Mouse (Mus musculus): ENCODE data around the gene Sinhcaf. TPM values are rescaled to one million over a fixed set of nuclear protein-coding genes. Genes with fewer than 3 reads are reported as not detected.
A peak's percentile ranks its signal among the peaks of the same experiment; 100 is the strongest.

Sinhcaf gene
- polyA plus RNA-seq, 1 experiment from 2014 or later = 89.8 TPM

- H3K9me3 ChIP-seq (ENCODE audit: control insufficient read depth, low read length) = no peaks in the 10 kb centered on the region
- no peak overlapping the region for H3K4me2 ChIP-seq (ENCODE audit: low read length)
- no peak for DNase-seq
- no peak overlapping the region for H3K9ac ChIP-seq (replicated peaks; ENCODE audit: low read length)
- H3K27ac ChIP-seq (replicated peaks; ENCODE audit: low read depth, low read length) = no peak overlapping the region
- WGBS = 91% methylated on average over 9 of the region's 9 CpGs
- no peak overlapping the region for H3K4me3 ChIP-seq (replicated peaks; ENCODE audit: low read depth, low read length)
- no peaks in the 10 kb centered on the region for H3K4me1 ChIP-seq (ENCODE audit: control insufficient read depth, insufficient read depth, low read length)
- H3K36me3 ChIP-seq (ENCODE audit: control insufficient read depth, insufficient read depth, low read length) = no peaks in the 10 kb centered on the region
- no peak for ATAC-seq (ENCODE audit: low FRiP score, low TSS enrichment)
- H3K27me3 ChIP-seq (ENCODE audit: control insufficient read depth, insufficient read depth, low read length) = no peaks in the 10 kb centered on the region
These were observed 39.3 kb downstream of the Sinhcaf start for GRCm38 (mm10) chr6:148906958-148907357.

- ATAC-seq (ENCODE audit: low FRiP score, low TSS enrichment) (no peak), DNase-seq (no peak)
- 80% methylated on average over 3 of the region's 3 CpGs for WGBS
- H3K4me1 ChIP-seq (ENCODE audit: control insufficient read depth, insufficient read depth, low read length) = no peaks in the 10 kb centered on the region
- H3K9ac ChIP-seq (replicated peaks; ENCODE audit: low read length) = no peak overlapping the region
- H3K27ac ChIP-seq (replicated peaks; ENCODE audit: low read depth, low read length) = no peak overlapping the region
- no peaks in the 10 kb centered on the region for H3K9me3 ChIP-seq (ENCODE audit: control insufficient read depth, low read length)
- H3K4me3 ChIP-seq (replicated peaks; ENCODE audit: low read depth, low read length) = no peak overlapping the region
- no peak overlapping the region for H3K4me2 ChIP-seq (ENCODE audit: low read length)
- H3K27me3 ChIP-seq (ENCODE audit: control insufficient read depth, insufficient read depth, low read length) = no peaks in the 10 kb centered on the region
- H3K36me3 ChIP-seq (ENCODE audit: control insufficient read depth, insufficient read depth, low read length) = no peaks in the 10 kb centered on the region
These were observed 43.5 kb downstream of the Sinhcaf start for GRCm38 (mm10) chr6:148902728-148903127.

- H3K27me3 ChIP-seq (ENCODE audit: control insufficient read depth, insufficient read depth, low read length) = no peaks in the 10 kb centered on the region
- peak overlapping the region; percentile 87 for H3K4me2 ChIP-seq (ENCODE audit: low read length)
- 0 out of 2 replicates have a peak, but pooled peaks cover 6% of the 10 kb centered on the region for H3K4me1 ChIP-seq (ENCODE audit: control insufficient read depth, insufficient read depth, low read length)
- peak overlapping the region; percentile 54 for H3K9ac ChIP-seq (replicated peaks; ENCODE audit: low read length)
- WGBS = 54% methylated on average over 6 of the region's 6 CpGs
- H3K36me3 ChIP-seq (ENCODE audit: control insufficient read depth, insufficient read depth, low read length) = no peaks in the 10 kb centered on the region
- ATAC-seq (ENCODE audit: low FRiP score, low TSS enrichment) (peak; percentile 22), DNase-seq (no peak)
- H3K4me3 ChIP-seq (replicated peaks; ENCODE audit: low read depth, low read length) = peak overlapping the region; percentile 67
- no peaks in the 10 kb centered on the region for H3K9me3 ChIP-seq (ENCODE audit: control insufficient read depth, low read length)
- H3K27ac ChIP-seq (replicated peaks; ENCODE audit: low read depth, low read length) = peak overlapping the region; percentile 88
These were observed 49.8 kb downstream of the Sinhcaf start for GRCm38 (mm10) chr6:148896507-148896851.

- no peaks in the 10 kb centered on the region for H3K36me3 ChIP-seq (ENCODE audit: control insufficient read depth, insufficient read depth, low read length)
- H3K4me2 ChIP-seq (ENCODE audit: low read length) = peak within 1 kb of the TSS; percentile 87
- H3K9ac ChIP-seq (replicated peaks; ENCODE audit: low read length) = peak within 1 kb of the TSS; percentile 64
- under 1% methylated on average over 64 of the region's 65 CpGs for WGBS
- no peaks in the 10 kb centered on the region for H3K9me3 ChIP-seq (ENCODE audit: control insufficient read depth, low read length)
- no peaks in the 10 kb centered on the region for H3K27me3 ChIP-seq (ENCODE audit: control insufficient read depth, insufficient read depth, low read length)
- H3K4me1 ChIP-seq (ENCODE audit: control insufficient read depth, insufficient read depth, low read length) = 0 out of 2 replicates have a peak, but pooled peaks cover 6% of the 10 kb centered on the region
- peak within 1 kb of the TSS; percentile 88 for H3K27ac ChIP-seq (replicated peaks; ENCODE audit: low read depth, low read length)
- DNase-seq (peak; percentile 98), ATAC-seq (ENCODE audit: low FRiP score, low TSS enrichment) (peak; percentile 99)
- peak within 1 kb of the TSS; percentile 67 for H3K4me3 ChIP-seq (replicated peaks; ENCODE audit: low read depth, low read length)
These were observed 50.3 kb downstream of the Sinhcaf start, which contains the start of gene Caprin2 for GRCm38 (mm10) chr6:148895773-148896506. Caprin2 (minus strand) TSS chr6:148896237.

- Histone ChIP-seq H3K9ac (replicated peaks; ENCODE audit: low read length) (peak overlapping the region; percentile 64), H3K4me2 (ENCODE audit: low read length) (peak overlapping the region; percentile 87), H3K27me3 (ENCODE audit: control insufficient read depth, insufficient read depth, low read length) (no peaks in the 10 kb centered on the region), H3K27ac (replicated peaks; ENCODE audit: low read depth, low read length) (peak overlapping the region; percentile 88), H3K4me3 (replicated peaks; ENCODE audit: low read depth, low read length) (peak overlapping the region; percentile 67), H3K9me3 (ENCODE audit: control insufficient read depth, low read length) (no peaks in the 10 kb centered on the region), H3K36me3 (ENCODE audit: control insufficient read depth, insufficient read depth, low read length) (no peaks in the 10 kb centered on the region), H3K4me1 (ENCODE audit: control insufficient read depth, insufficient read depth, low read length) (0 out of 2 replicates have a peak, but pooled peaks cover 6% of the 10 kb centered on the region)
- ATAC-seq (ENCODE audit: low FRiP score, low TSS enrichment) (peak; percentile 22; the same call in 1 of the 2 replicates), DNase-seq (peak; percentile 17)
- WGBS = 17% methylated on average over 18 of the region's 18 CpGs
These were observed 51.1 kb downstream of the Sinhcaf start for GRCm38 (mm10) chr6:148894888-148895772.

GRCm38 (mm10) chr6:148873911-148874310 lies 72.4 kb downstream of the Sinhcaf start:
- H3K9ac ChIP-seq (replicated peaks; ENCODE audit: low read length) = no peak overlapping the region
- H3K27me3 ChIP-seq (ENCODE audit: control insufficient read depth, insufficient read depth, low read length) = no peaks in the 10 kb centered on the region
- no peak overlapping the region for H3K4me2 ChIP-seq (ENCODE audit: low read length)
- no peak overlapping the region for H3K4me3 ChIP-seq (replicated peaks; ENCODE audit: low read depth, low read length)
- H3K4me1 ChIP-seq (ENCODE audit: control insufficient read depth, insufficient read depth, low read length) = no peaks in the 10 kb centered on the region
- 100% methylated on average over 1 of the region's 1 CpGs for WGBS
- 0 out of 2 replicates have a peak, but pooled peaks cover 7% of the 10 kb centered on the region for H3K36me3 ChIP-seq (ENCODE audit: control insufficient read depth, insufficient read depth, low read length)
- H3K9me3 ChIP-seq (ENCODE audit: control insufficient read depth, low read length) = no peaks in the 10 kb centered on the region
- H3K27ac ChIP-seq (replicated peaks; ENCODE audit: low read depth, low read length) = no peak overlapping the region
- DNase-seq = no peak
- ATAC-seq (ENCODE audit: low FRiP score, low TSS enrichment) = no peak

Other genes starting within 250 kb of the Sinhcaf start
- gene Ipo8, start 115.0 kb downstream of the Sinhcaf start, polyA plus RNA-seq (2014; fragmentation: Nextera tagmentation; extraction: Ambion mirVana) = 15.9 and 18.9 TPM in 2 replicates
- 8.7 and 11.8 TPM in 2 replicates for gene Caprin2, start 50.2 kb downstream of the Sinhcaf start, polyA plus RNA-seq (2014; fragmentation: Nextera tagmentation; extraction: Ambion mirVana)
- 24.3 and 24.8 TPM in 2 replicates for gene Dennd5b, start 155.2 kb upstream of the Sinhcaf start, polyA plus RNA-seq (2014; fragmentation: Nextera tagmentation; extraction: Ambion mirVana)
- not detected in 2 replicates for gene Gm10203, start 183.7 kb upstream of the Sinhcaf start, polyA plus RNA-seq (2014; fragmentation: Nextera tagmentation; extraction: Ambion mirVana)
- gene Etfbkmt, start 193.4 kb upstream of the Sinhcaf start, polyA plus RNA-seq (2014; fragmentation: Nextera tagmentation; extraction: Ambion mirVana) = 6.0 TPM in 2 replicates
- 115 and 126 TPM in 2 replicates for gene Amn1, start 242.2 kb upstream of the Sinhcaf start, polyA plus RNA-seq (2014; fragmentation: Nextera tagmentation; extraction: Ambion mirVana)